Mouse (Mus musculus) embryonic fibroblast, embryonic 13.5 days (primary cell): ENCODE data around the gene Tia1.
A peak's percentile ranks its signal among the peaks of the same experiment; 100 is the strongest.

Source experiments
- CTCF ChIP-seq: IDR thresholded peaks from 2 replicates; pipeline ENCODE4 v1.5.1; 2011; ENCODE audit warnings: mild to moderate bottlenecking, control low read depth, low read length, moderate library complexity, borderline replicate concordance; ENCODE audit not compliant: insufficient read depth
- POLR2A ChIP-seq: IDR thresholded peaks from 2 replicates; pipeline ENCODE4 v1.6.1; 2011; ENCODE audit warnings: low read depth, mild to moderate bottlenecking, control low read depth, low read length, moderate library complexity

- TF ChIP-seq CTCF (no peak), POLR2A (peak; percentile 94)
Measured at GRCm38 (mm10) chr6:86371340-86371911, 32.6 kb upstream of the Tia1 start.
